Mouse (Mus musculus) intestine, postnatal 0 days (tissue): ENCODE data around the gene H3f3b. TPM values are rescaled to one million over a fixed set of nuclear protein-coding genes. Genes with fewer than 3 reads are reported as not detected.
"Not testable (repeated sequence)": the region's sequence is repeated elsewhere in the genome, so short reads cannot be mapped to it uniquely, and the experiment has no call there.

ENCODE experiments used
- ATAC-seq: fragments of 200-750 bp; cut with Nextera tagmentation; 2 replicates; pipeline ENCODE4 v1.8.0; 2017; ENCODE audit warnings: mild to moderate bottlenecking, moderate TSS enrichment, moderate library complexity
- H3K27ac ChIP-seq: fragments of 300-500 bp; sonication (generic); 2 replicates; pipeline ENCODE4 v1.5.1; 2014; ENCODE audit warnings: mild to moderate bottlenecking, low read depth, low read length, moderate library complexity
- H3K27me3 ChIP-seq: fragments of 300-500 bp; sonication (generic); replicated peaks from 2 replicates; pipeline ENCODE4 v1.6.1; 2014; ENCODE audit warnings: low read length, mixed read lengths; ENCODE audit not compliant: control insufficient read depth, insufficient read depth
- H3K36me3 ChIP-seq: fragments of 300-500 bp; sonication (generic); 2 replicates; pipeline ENCODE4 v1.6.1; 2014; ENCODE audit warnings: mild to moderate bottlenecking, moderate library complexity; ENCODE audit not compliant: control insufficient read depth, insufficient read depth
- H3K4me1 ChIP-seq: fragments of 300-500 bp; sonication (generic); replicated peaks from 2 replicates; pipeline ENCODE4 v1.6.1; 2014; ENCODE audit warnings: antibody characterized with exemption, low read length, mixed read lengths; ENCODE audit not compliant: control insufficient read depth, insufficient read depth
- H3K4me2 ChIP-seq: fragments of 300-500 bp; sonication (generic); replicated peaks from 2 replicates; pipeline ENCODE4 v1.6.1; 2014; ENCODE audit warnings: low read depth, mild to moderate bottlenecking, moderate library complexity
- H3K4me3 ChIP-seq: fragments of 300-500 bp; sonication (generic); 2 replicates; pipeline ENCODE4 v1.5.1; 2014; ENCODE audit warnings: low read depth, low read length
- H3K9ac ChIP-seq: fragments of 300-500 bp; sonication (generic); 2 replicates; pipeline ENCODE4 v1.6.1; 2014; ENCODE audit warnings: mild to moderate bottlenecking, low read depth, low read length
- H3K9me3 ChIP-seq: fragments of 300-500 bp; sonication (generic); 2 replicates; pipeline ENCODE4 v1.6.1; 2016; ENCODE audit warnings: mixed run types; ENCODE audit not compliant: control insufficient read depth
- CTCF ChIP-seq: sonication (generic); IDR thresholded peaks from 2 replicates; pipeline ENCODE4 v1.5.1; 2016; ENCODE audit warnings: low read depth, mild to moderate bottlenecking, control low read depth, antibody characterized with exemption, moderate library complexity
- WGBS: fragments of 180-500 bp; shearing (Covaris S2); extraction: QIAGEN DNeasy Blood & Tissue Kit; methylation state at CpG from one replicate; pipeline ENCODE4 v1.1.7; 2014; 5-methylcytosine and 5-hydroxymethylcytosine counted together
- polyA plus RNA-seq: library from polyadenylated mRNA; unstranded; fragments of >200 nt; fragmentation: Nextera tagmentation; extraction: Ambion mirVana; gene quantifications from 2 replicates; pipeline ENCODE4 v1.2.1, GENCODE M21; 2015

Gene H3f3b
- polyA plus RNA-seq, 1 experiment from 2014 or later = 1,144 TPM

DNA sequence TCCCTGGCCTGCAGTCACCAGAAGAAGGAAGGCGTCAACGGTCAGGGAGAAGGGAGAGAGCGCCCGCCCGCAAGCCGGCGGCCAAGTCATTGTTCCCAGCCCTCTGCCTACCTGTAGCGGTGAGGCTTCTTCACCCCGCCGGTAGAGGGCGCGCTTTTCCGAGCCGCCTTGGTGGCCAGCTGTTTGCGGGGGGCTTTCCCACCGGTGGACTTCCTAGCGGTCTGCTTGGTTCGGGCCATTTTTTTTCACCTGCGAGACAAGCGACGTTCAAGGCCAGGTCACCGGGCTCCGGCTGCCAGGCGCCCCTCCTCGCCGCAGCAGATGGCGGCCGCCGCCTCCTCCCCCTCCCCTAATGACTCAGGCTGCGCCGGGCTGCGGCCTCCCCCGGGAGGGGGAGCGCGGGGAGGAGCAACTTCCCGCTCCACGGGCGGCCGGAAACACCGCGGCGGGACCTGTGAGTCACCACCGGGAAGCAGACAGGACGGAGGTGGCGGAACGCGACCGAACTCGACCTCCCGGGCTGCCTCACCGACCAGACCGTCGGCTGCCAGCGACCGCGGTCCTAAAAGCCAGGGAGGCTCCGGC, 3.9 kb downstream of the H3f3b start:
- H3K27ac ChIP-seq = peak overlapping the region; percentile 99
- no peaks in the 10 kb centered on the region for H3K9me3 ChIP-seq
- under 1% methylated on average over 56 of the region's 57 CpGs for WGBS
- H3K4me2 ChIP-seq = peak overlapping the region; percentile 64
- peak overlapping the region; percentile 99 for H3K9ac ChIP-seq
- peak overlapping the region; percentile 99 for H3K4me3 ChIP-seq
- no peaks in the 10 kb centered on the region for H3K27me3 ChIP-seq
- H3K36me3 ChIP-seq = peaks cover 14% of the 10 kb centered on the region
- TF ChIP-seq CTCF = peak; percentile 87
- peak; percentile 56 for ATAC-seq
- H3K4me1 ChIP-seq = no peaks in the 10 kb centered on the region

DNA sequence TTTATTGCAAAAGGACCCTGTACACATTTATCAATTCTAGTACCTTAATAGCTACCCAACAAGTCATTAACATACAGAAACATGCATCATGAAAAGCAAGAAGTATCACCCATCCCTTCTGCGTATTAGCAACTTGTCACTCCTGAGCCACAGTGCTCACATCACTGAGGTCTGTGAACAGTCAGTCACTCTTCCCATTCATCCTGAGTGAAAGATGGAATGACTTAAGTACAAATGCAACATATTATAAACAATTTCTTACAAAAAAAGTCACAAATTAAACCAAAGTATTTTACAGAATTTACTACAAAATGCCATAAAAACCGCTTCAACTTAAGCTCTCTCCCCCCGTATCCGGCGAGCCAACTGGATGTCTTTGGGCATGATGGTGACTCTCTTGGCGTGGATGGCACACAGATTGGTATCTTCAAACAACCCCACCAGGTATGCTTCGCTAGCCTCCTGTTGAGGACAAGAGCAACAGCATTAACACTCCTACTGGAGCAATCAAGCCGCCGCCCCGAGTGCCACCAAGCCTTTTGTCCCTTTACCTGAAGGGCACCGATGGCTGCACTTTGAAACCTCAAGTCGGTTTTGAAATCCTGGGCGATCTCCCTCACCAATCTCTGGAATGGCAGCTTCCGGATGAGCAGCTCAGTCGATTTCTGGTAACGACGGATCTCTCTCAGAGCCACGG, 4.5 kb downstream of the H3f3b start:
- H3K4me2 ChIP-seq = peak overlapping the region; percentile 64
- peak overlapping the region; percentile 99 for H3K4me3 ChIP-seq
- not testable (repeated sequence) for ATAC-seq, H3K9me3 ChIP-seq, H3K27me3 ChIP-seq, H3K4me1 ChIP-seq
- peak overlapping the region; percentile 99 for H3K9ac ChIP-seq
- H3K36me3 ChIP-seq = peaks cover 14% of the 10 kb centered on the region
- WGBS = under 1% methylated on average over 18 of the region's 18 CpGs
- H3K27ac ChIP-seq = peak overlapping the region; percentile 99

DNA sequence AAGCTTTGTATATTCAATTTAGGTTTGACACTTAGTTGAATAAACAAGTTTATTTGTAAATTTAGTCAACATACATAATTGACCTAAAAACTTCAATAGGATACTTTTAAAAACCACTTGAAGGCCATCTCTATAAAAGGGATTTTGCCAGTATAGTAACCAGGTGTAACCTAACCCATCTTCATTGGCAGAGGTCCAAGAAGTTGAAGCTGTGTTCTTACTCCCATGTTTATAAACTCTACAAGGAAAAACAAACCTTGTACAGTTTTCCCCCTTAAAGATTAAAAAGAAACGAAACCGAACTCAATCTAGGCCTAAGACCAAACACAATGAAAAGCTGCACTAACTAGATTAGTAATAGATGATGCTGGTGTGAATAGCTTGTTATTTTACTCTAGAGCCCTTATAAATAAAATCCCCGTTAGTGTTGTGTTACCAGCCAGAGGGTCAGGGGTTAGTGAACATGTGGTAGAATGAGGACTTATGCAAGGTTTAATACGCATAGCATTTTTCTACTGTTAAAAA, 5.4 kb downstream of the H3f3b start:
- H3K27ac ChIP-seq = no peak overlapping the region
- no peaks in the 10 kb centered on the region for H3K27me3 ChIP-seq
- TF ChIP-seq CTCF = no peak
- H3K4me1 ChIP-seq = no peaks in the 10 kb centered on the region
- no peaks in the 10 kb centered on the region for H3K9me3 ChIP-seq
- H3K9ac ChIP-seq = peak overlapping the region; percentile 48; the same call in 1 of the 2 replicates
- 34% methylated on average over 4 of the region's 4 CpGs for WGBS
- peaks cover 14% of the 10 kb centered on the region for H3K36me3 ChIP-seq
- ATAC-seq = no peak
- peak overlapping the region; percentile 99 for H3K4me3 ChIP-seq
- H3K4me2 ChIP-seq = peak overlapping the region; percentile 64

DNA sequence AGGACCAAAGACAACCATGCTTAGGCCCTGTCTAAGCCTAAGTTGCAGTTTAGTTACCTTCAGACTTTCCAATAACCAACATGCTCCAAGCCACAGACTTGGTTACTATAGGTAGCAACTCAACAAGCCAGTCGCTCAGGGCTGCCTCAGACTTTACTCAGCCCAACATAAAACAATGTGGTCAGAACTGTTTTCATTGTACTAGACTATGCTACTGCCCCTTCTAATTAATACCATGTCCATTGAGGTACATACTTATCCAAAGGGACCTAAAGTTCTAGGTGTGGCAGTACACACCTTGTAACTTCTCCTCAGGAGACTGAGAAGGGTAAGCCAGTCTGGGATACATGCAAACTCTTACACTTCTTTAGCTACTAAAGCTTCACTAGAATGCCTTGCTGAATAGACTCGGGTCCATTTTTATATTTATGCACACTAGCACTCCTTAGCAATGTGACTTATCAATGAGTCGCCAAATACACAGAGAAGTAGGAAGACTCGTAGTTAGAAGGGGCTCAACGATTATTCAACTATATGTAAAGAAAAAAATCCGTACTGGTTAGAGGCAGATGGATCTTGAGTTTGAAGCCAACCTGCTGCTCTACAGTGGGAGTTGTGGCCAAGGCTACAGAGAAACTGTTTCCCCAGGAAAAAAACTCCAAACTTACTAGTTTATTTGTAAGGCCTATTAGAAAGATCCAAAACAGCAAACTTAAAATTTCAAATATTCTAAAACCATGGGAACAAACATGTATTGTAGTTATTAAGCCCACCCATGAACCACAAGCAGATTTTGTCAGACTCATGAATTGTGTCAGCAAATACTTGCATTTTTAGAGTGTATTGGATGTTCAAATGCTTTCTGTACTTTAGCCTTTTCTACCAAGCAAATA, 6.2 kb downstream of the H3f3b start:
- no peak for ATAC-seq
- H3K9me3 ChIP-seq = no peaks in the 10 kb centered on the region
- H3K27me3 ChIP-seq = no peaks in the 10 kb centered on the region
- H3K4me3 ChIP-seq = peak overlapping the region; percentile 99
- TF ChIP-seq CTCF = no peak
- H3K4me2 ChIP-seq = peak overlapping the region; percentile 64
- no peaks in the 10 kb centered on the region for H3K4me1 ChIP-seq
- 61% methylated on average over 6 of the region's 6 CpGs for WGBS
- 0 out of 2 replicates have a peak overlapping the region, but pooled peaks have one; percentile 21 for H3K27ac ChIP-seq
- no peak overlapping the region for H3K9ac ChIP-seq
- H3K36me3 ChIP-seq = peaks cover 14% of the 10 kb centered on the region

DNA sequence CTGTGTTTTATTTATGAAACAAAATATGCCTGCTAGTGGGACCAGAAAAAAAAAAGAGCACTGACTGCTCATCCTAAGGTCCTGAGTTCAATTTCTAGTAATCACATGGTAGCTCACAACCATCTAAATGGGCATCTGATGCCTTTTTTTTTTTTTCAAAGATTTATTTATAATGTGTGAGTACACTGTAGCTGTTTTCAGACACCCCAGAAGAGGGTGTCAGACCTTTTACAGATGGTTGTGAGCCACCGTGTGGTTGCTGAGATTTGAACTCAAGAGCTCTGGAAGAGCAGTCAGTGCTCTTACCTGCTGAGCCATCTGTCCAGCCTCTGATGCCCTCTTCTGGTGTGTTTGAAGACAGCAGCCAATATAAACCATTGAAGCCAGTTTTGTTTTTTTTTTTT, 7.2 kb downstream of the H3f3b start:
- ATAC-seq = no peak
- Histone ChIP-seq H3K9ac (no peak overlapping the region), H3K9me3 (no peaks in the 10 kb centered on the region), H3K27ac (no peak overlapping the region), H3K27me3 (no peaks in the 10 kb centered on the region), H3K36me3 (peaks cover 14% of the 10 kb centered on the region), H3K4me3 (no peak overlapping the region), H3K4me2 (no peak overlapping the region), H3K4me1 (no peaks in the 10 kb centered on the region)
- WGBS = 35% methylated on average over 1 of the region's 1 CpGs
- TF ChIP-seq CTCF = peak; percentile 57

GRCm38 (mm10) chr11:116019976-116020411, 7.8 kb downstream of the H3f3b start:
- no peak for ATAC-seq
- TF ChIP-seq CTCF = no peak
- H3K27ac ChIP-seq = no peak overlapping the region

More at GRCm38 (mm10) chr11:116019976-116020411, 7.8 kb downstream of the H3f3b start:
- H3K4me3 ChIP-seq = no peak overlapping the region
- H3K4me2 ChIP-seq = no peak overlapping the region
- H3K4me1 ChIP-seq = no peaks in the 10 kb centered on the region
- no peak overlapping the region for H3K9ac ChIP-seq
- H3K9me3 ChIP-seq = no peaks in the 10 kb centered on the region
- peaks cover 14% of the 10 kb centered on the region for H3K36me3 ChIP-seq
- 82% methylated on average over 2 of the region's 2 CpGs for WGBS
- no peaks in the 10 kb centered on the region for H3K27me3 ChIP-seq
